10 mouse cellular contexts compared by ENCODE assay signal in the genomic region with DNA sequence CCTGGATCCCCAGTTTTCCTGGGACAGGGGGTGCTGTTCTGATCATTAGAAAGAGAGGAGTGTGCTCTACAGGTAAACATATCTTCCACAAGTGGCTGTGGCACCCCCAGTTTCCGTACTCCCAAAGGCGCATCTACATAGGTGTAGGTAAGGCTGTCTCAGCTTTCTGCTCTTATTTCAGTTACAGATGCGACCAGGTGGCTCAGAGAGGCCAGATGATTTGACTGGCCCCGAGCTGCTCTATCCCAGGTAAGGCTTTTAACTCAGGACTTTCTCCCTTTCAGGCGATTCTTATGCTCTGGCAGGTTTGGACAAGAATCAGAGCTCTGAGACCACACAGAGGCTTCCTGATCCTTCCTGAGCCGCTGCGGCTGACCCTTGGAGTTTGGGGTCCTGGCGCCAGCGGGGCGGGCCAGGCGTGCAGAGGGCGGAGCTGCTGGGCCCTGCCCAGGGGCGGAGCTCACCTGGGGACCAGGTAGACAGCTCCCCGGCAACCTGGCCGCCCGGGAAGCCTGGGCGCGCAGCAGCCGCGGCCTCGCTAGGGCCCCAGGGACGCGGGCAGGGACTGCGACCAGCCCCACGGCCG. TPM values are rescaled to one million over a fixed set of nuclear protein-coding genes. Genes with fewer than 3 reads are reported as not detected.
DNase-seq lines count a peak whose midpoint lies in the region; ATAC-seq lines count a peak whose summit lies in the region.
"Had no signal": no experiment of that assay in that cellular context is flagged by ENCODE, and none has a peak within 500 bp of the region (broad histone marks: within the 10 kb centered on the region; RNA-seq: fewer than 3 reads in every experiment).

A gene (plus strand): TSS at position 461 of the 586 bp plus-strand sequence.

- 3% methylated on average over 26 of the region's 26 CpGs for WGBS in heart, embryonic 10.5 days
- 4% methylated on average over 26 of the region's 26 CpGs for WGBS in kidney, embryonic 16.5 days
- WGBS in lung, embryonic 15.5 days: 5% methylated on average over 26 of the region's 26 CpGs

- intact Hi-C loops in heart, postnatal 10 days (cut with DNase I): loop anchor here (1.0 to 10.0 kb wide), 3 partner anchors 45 to 225 kb away; no protein-coding TSS in a partner anchor

- peak within 1 kb of the TSS; percentile 53 for H3K9ac ChIP-seq in kidney, embryonic 16.5 days (replicated peaks; ENCODE audit: low read length)
- H3K9ac ChIP-seq in lung, embryonic 15.5 days: no peak within 1 kb of the TSS

- peaks cover 66% of the 10 kb centered on the region for H3K27me3 ChIP-seq in heart, embryonic 10.5 days (ENCODE audit: insufficient read depth, poor library complexity, severe bottlenecking)
- H3K27me3 ChIP-seq in kidney, embryonic 16.5 days (ENCODE audit: insufficient read depth, low read length): peaks cover 47% of the 10 kb centered on the region
- peaks cover 49% of the 10 kb centered on the region for H3K27me3 ChIP-seq in lung, embryonic 15.5 days

- peaks cover 51% of the 10 kb centered on the region for H3K4me1 ChIP-seq in heart, embryonic 10.5 days
- H3K4me1 ChIP-seq in brown adipose tissue, adult 24 weeks (ENCODE audit: control insufficient read depth, insufficient read depth, insufficient read length, low read length): no peaks in the 10 kb centered on the region
- peaks cover 10% of the 10 kb centered on the region for H3K4me1 ChIP-seq in kidney, embryonic 16.5 days (ENCODE audit: insufficient read depth, low read length)
- H3K4me1 ChIP-seq in lung, embryonic 15.5 days: peaks cover 21% of the 10 kb centered on the region

- ATAC-seq in kidney, embryonic 16.5 days (ENCODE audit: low FRiP score, low TSS enrichment): peak; percentile 53; the same call in 1 of the 2 replicates
- ATAC-seq in lung, embryonic 15.5 days (ENCODE audit: borderline replicate concordance, extremely low read depth, low FRiP score, low TSS enrichment): peak; percentile 48

- no peaks in the 10 kb centered on the region for H3K36me3 ChIP-seq in heart, embryonic 10.5 days
- H3K36me3 ChIP-seq in kidney, embryonic 16.5 days (ENCODE audit: insufficient read depth, low read length): no peaks in the 10 kb centered on the region
- no peaks in the 10 kb centered on the region for H3K36me3 ChIP-seq in lung, embryonic 15.5 days

- peak within 1 kb of the TSS; percentile 55 for H3K4me2 ChIP-seq in kidney, embryonic 16.5 days (replicated peaks; ENCODE audit: low read depth, low read length)
- peak within 1 kb of the TSS; percentile 54 for H3K4me2 ChIP-seq in lung, embryonic 15.5 days

- H3K4me3 ChIP-seq in heart, embryonic 10.5 days: peak within 1 kb of the TSS; percentile 50
- H3K4me3 ChIP-seq in brown adipose tissue, adult 24 weeks (ENCODE audit: insufficient read depth, low read depth, low read length): peak within 1 kb of the TSS; percentile 25; the same call in 1 of the 2 replicates
- H3K4me3 ChIP-seq in kidney, embryonic 16.5 days (ENCODE audit: low read length): peak within 1 kb of the TSS; percentile 32
- peak within 1 kb of the TSS; percentile 33 for H3K4me3 ChIP-seq in lung, embryonic 15.5 days
- H3K4me3 ChIP-seq: erythroblast, embryonic 14.5 days; myocyte had no signal

- H3K9me3 ChIP-seq in heart, embryonic 10.5 days: no peaks in the 10 kb centered on the region
- no peaks in the 10 kb centered on the region for H3K9me3 ChIP-seq in kidney, embryonic 16.5 days (ENCODE audit: low read length)
- H3K9me3 ChIP-seq in lung, embryonic 15.5 days: no peaks in the 10 kb centered on the region

- no peak for DNase-seq in heart, embryonic 10.5 days (ENCODE audit: low spot score)
- no peak for DNase-seq in heart, postnatal 10 days
- DNase-seq in cerebellum, postnatal 14 days: no peak
- DNase-seq in thymus, postnatal 36 days: no peak
- no peak for DNase-seq in urinary bladder, postnatal 25 days (ENCODE audit: low spot score)

- H3K27ac ChIP-seq in heart, embryonic 10.5 days: peak within 1 kb of the TSS; percentile 59; the same call in 1 of the 2 replicates
- no peak within 1 kb of the TSS for H3K27ac ChIP-seq in brown adipose tissue, adult 24 weeks (replicated peaks; ENCODE audit: low read depth, low read length)
- H3K27ac ChIP-seq in kidney, embryonic 16.5 days (ENCODE audit: low read length): no peak within 1 kb of the TSS
- no peak within 1 kb of the TSS for H3K27ac ChIP-seq in lung, embryonic 15.5 days

RNA-seq across cellular contexts. Expression of the gene that starts here (rescaled TPM):
- 0.36 and 1.5 TPM in 2 replicates for polyA plus RNA-seq in heart, embryonic 10.5 days (2016; fragmentation: Nextera tagmentation; extraction: Ambion mirVana)
- total RNA-seq in heart, postnatal 10 days (2021): not detected
- not detected in 2 replicates for polyA plus RNA-seq in brown adipose tissue, adult 24 weeks (2012; ENCODE audit: insufficient read depth, insufficient read length, missing spikeins)
- 1.9 and 2.7 TPM in 2 replicates for polyA plus RNA-seq in kidney, embryonic 16.5 days (2015; fragmentation: Nextera tagmentation; extraction: Ambion mirVana)
- polyA plus RNA-seq in lung, embryonic 15.5 days (2015; fragmentation: Nextera tagmentation; extraction: Ambion mirVana): 3.2 and 3.5 TPM in 2 replicates
- polyA plus RNA-seq: erythroblast, embryonic 14.5 days had no signal
